Mouse (Mus musculus) cerebellum, adult 2 months (tissue): Measurements from ENCODE around the gene Apobec3.

Source experiments
- CTCF ChIP-seq: fragments of 200-500 bp; IDR thresholded peaks from 2 replicates; pipeline ENCODE4 v1.5.1; 2011; ENCODE audit warnings: low read depth, mild to moderate bottlenecking, control low read depth, low read length, moderate library complexity, borderline replicate concordance; ENCODE audit not compliant: insufficient read depth
- POLR2A ChIP-seq: fragments of 200-500 bp; IDR thresholded peaks from 2 replicates; pipeline ENCODE4 v1.6.1; 2011; ENCODE audit warnings: low read length, control low read depth, borderline replicate concordance; ENCODE audit not compliant: insufficient read depth

DNA sequence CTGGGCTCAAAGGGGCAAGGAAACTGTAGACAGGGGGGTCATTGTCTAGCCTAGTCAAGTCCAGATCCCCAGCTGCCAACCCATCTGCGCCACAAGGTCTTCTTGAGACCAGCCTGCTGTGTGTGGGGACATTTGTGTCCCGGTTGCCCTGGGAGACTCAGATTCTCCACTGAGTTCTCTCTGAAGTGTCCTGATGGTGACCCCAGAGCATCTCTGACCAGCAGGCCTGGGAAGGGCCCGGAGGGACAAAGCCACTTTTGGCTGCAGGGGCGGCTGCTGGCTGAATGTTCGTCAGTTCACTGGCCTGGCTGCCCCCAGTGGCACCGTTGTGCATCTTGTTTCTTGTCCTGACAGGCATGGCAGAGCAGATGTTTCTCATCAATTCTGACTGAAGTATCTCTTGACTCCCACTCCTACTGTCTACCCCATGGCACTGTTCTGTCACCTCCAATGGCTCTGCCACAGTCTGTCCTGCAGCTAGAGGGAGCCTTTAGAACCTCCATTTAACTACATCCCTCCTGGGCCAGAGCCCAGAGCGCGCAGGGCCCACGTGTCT lies 70.0 kb downstream of the Apobec3 start:
- no peak for TF ChIP-seq CTCF
- no peak for TF ChIP-seq POLR2A
